Mouse (Mus musculus): ENCODE results near the gene Npy1r. TPM values are rescaled to one million over a fixed set of nuclear protein-coding genes. Genes with fewer than 3 reads are reported as not detected.

The Npy1r gene
- polyA plus RNA-seq, 1 experiment = 1.3 TPM

GRCm38 (mm10) chr8:66722835-66723234, 25.8 kb downstream of the Npy1r start:
- TF ChIP-seq CTCF (IDR thresholded peaks at IDR 0.05; ENCODE audit: borderline replicate concordance, insufficient read depth, low read length) = no peak
- TF ChIP-seq POLR2A (IDR thresholded peaks at IDR 0.05; ENCODE audit: low read depth, low read length) = no peak
- H3K4me1 ChIP-seq (ENCODE audit: control insufficient read depth, insufficient read depth, low read length) = no peaks in the 10 kb centered on the region
- no peak overlapping the region for H3K4me3 ChIP-seq (ENCODE audit: insufficient read depth, low read length)
- H3K27ac ChIP-seq (ENCODE audit: insufficient read depth, low read length) = no peak overlapping the region

GRCm38 (mm10) chr8:66729446-66729845, 32.5 kb downstream of the Npy1r start:
- no peak overlapping the region for H3K27ac ChIP-seq (ENCODE audit: insufficient read depth, low read length)
- no peaks in the 10 kb centered on the region for H3K4me1 ChIP-seq (ENCODE audit: control insufficient read depth, insufficient read depth, low read length)
- no peak overlapping the region for H3K4me3 ChIP-seq (ENCODE audit: insufficient read depth, low read length)
- no peak for TF ChIP-seq CTCF (IDR thresholded peaks at IDR 0.05; ENCODE audit: borderline replicate concordance, insufficient read depth, low read length)
- no peak for TF ChIP-seq POLR2A (IDR thresholded peaks at IDR 0.05; ENCODE audit: low read depth, low read length)

GRCm38 (mm10) chr8:66731957-66732356, 35.0 kb downstream of the Npy1r start:
- Histone ChIP-seq H3K4me1 (ENCODE audit: control insufficient read depth, insufficient read depth, low read length) (no peaks in the 10 kb centered on the region), H3K27ac (ENCODE audit: insufficient read depth, low read length) (no peak overlapping the region), H3K4me3 (ENCODE audit: insufficient read depth, low read length) (no peak overlapping the region)
- TF ChIP-seq CTCF (IDR thresholded peaks at IDR 0.05; ENCODE audit: borderline replicate concordance, insufficient read depth, low read length) (no peak), POLR2A (IDR thresholded peaks at IDR 0.05; ENCODE audit: low read depth, low read length) (no peak)

- Histone ChIP-seq H3K27ac (ENCODE audit: insufficient read depth, low read length) (no peak overlapping the region), H3K4me3 (ENCODE audit: insufficient read depth, low read length) (no peak overlapping the region), H3K4me1 (ENCODE audit: control insufficient read depth, insufficient read depth, low read length) (no peaks in the 10 kb centered on the region)
- TF ChIP-seq POLR2A (IDR thresholded peaks at IDR 0.05; ENCODE audit: low read depth, low read length) = no peak
- no peak for TF ChIP-seq CTCF (IDR thresholded peaks at IDR 0.05; ENCODE audit: borderline replicate concordance, insufficient read depth, low read length)
These were observed 45.4 kb downstream of the Npy1r start for GRCm38 (mm10) chr8:66742359-66742758.

GRCm38 (mm10) chr8:66745612-66746011, 48.6 kb downstream of the Npy1r start:
- no peak overlapping the region for H3K27ac ChIP-seq (ENCODE audit: insufficient read depth, low read length)
- no peak overlapping the region for H3K4me3 ChIP-seq (ENCODE audit: insufficient read depth, low read length)
- no peaks in the 10 kb centered on the region for H3K4me1 ChIP-seq (ENCODE audit: control insufficient read depth, insufficient read depth, low read length)
- TF ChIP-seq POLR2A (IDR thresholded peaks at IDR 0.05; ENCODE audit: low read depth, low read length) (no peak), CTCF (IDR thresholded peaks at IDR 0.05; ENCODE audit: borderline replicate concordance, insufficient read depth, low read length) (no peak)

GRCm38 (mm10) chr8:66751621-66752020, 54.6 kb downstream of the Npy1r start:
- Histone ChIP-seq H3K27ac (ENCODE audit: insufficient read depth, low read length) (peak overlapping the region; percentile 67; the same call in 1 of the 2 replicates), H3K4me1 (ENCODE audit: control insufficient read depth, insufficient read depth, low read length) (peaks cover 6% of the 10 kb centered on the region; the same call in 1 of the 2 replicates), H3K4me3 (ENCODE audit: insufficient read depth, low read length) (no peak overlapping the region)
- TF ChIP-seq CTCF (IDR thresholded peaks at IDR 0.05; ENCODE audit: borderline replicate concordance, insufficient read depth, low read length) = no peak
- no peak for TF ChIP-seq POLR2A (IDR thresholded peaks at IDR 0.05; ENCODE audit: low read depth, low read length)

GRCm38 (mm10) chr8:66756161-66756560, 59.2 kb downstream of the Npy1r start:
- peaks cover 19% of the 10 kb centered on the region for H3K4me1 ChIP-seq (ENCODE audit: control insufficient read depth, insufficient read depth, low read length)
- no peak for TF ChIP-seq POLR2A (IDR thresholded peaks at IDR 0.05; ENCODE audit: low read depth, low read length)
- no peak for TF ChIP-seq CTCF (IDR thresholded peaks at IDR 0.05; ENCODE audit: borderline replicate concordance, insufficient read depth, low read length)

More at GRCm38 (mm10) chr8:66756161-66756560, 59.2 kb downstream of the Npy1r start:
- H3K4me3 ChIP-seq (ENCODE audit: insufficient read depth, low read length) = no peak overlapping the region
- no peak overlapping the region for H3K27ac ChIP-seq (ENCODE audit: insufficient read depth, low read length)

Other genes starting within 250 kb of the Npy1r start
- 9.8 and 10.8 TPM in 2 replicates for gene Tma16, start 210.7 kb upstream of the Npy1r start, polyA plus RNA-seq (2011; ENCODE audit: insufficient read length, low read depth, missing spikeins)
- gene Tktl2, start 185.4 kb upstream of the Npy1r start, polyA plus RNA-seq (2011; ENCODE audit: insufficient read length, low read depth, missing spikeins) = not detected in 2 replicates
- not detected in 2 replicates for gene Npy5r, start 9.1 kb upstream of the Npy1r start, polyA plus RNA-seq (2011; ENCODE audit: insufficient read length, low read depth, missing spikeins)
- 15.4 and 16.0 TPM in 2 replicates for gene Naf1, start 163.0 kb downstream of the Npy1r start, polyA plus RNA-seq (2011; ENCODE audit: insufficient read length, low read depth, missing spikeins)